In genomic region chr16:87699306-87699692, GRCm38 (mm10) we compare ENCODE assay signal across 8 mouse cellular contexts. TPM values are rescaled to one million over a fixed set of nuclear protein-coding genes. Genes with fewer than 3 reads are reported as not detected.
A peak's percentile ranks its signal among the peaks of the same experiment; 100 is the strongest.
DNase-seq lines count a peak whose midpoint lies in the region; ATAC-seq and TF ChIP-seq lines count a peak whose summit lies in the region.

No protein-coding gene starts in this region.

- no peak for DNase-seq in kidney, postnatal 10 days
- no peak for DNase-seq in G1E (ENCODE audit: low spot score)
- no peak for DNase-seq in cerebellum, adult 11 months

- H3K36me3 ChIP-seq in kidney, embryonic 15.5 days, result no peaks in the 10 kb centered on the region
- peaks cover 1% of the 10 kb centered on the region for H3K36me3 ChIP-seq in G1E (replicated peaks)
- no peaks in the 10 kb centered on the region for H3K36me3 ChIP-seq in embryonic facial prominence, embryonic 13.5 days
- no peaks in the 10 kb centered on the region for H3K36me3 ChIP-seq in hindbrain, embryonic 12.5 days
- H3K36me3 ChIP-seq in liver, embryonic 12.5 days, result no peaks in the 10 kb centered on the region

- under 1% methylated on average over 20 of the region's 20 CpGs for WGBS in kidney, embryonic 15.5 days
- WGBS in embryonic facial prominence, embryonic 13.5 days, result under 1% methylated on average over 20 of the region's 20 CpGs
- under 1% methylated on average over 20 of the region's 20 CpGs for WGBS in hindbrain, embryonic 12.5 days
- under 1% methylated on average over 20 of the region's 20 CpGs for WGBS in liver, embryonic 12.5 days (ENCODE audit: insufficient replicate concordance)
- under 1% methylated on average over 20 of the region's 20 CpGs for WGBS in olfactory bulb, adult 2 months

- no peak for TF ChIP-seq CTCF in G1E (IDR thresholded peaks at IDR 0.05; ENCODE audit: low read depth, low read length)
- no peak for TF ChIP-seq CTCF in olfactory bulb, adult 2 months (IDR thresholded peaks at IDR 0.05; ENCODE audit: insufficient read depth, low read depth, low read length)

- peak overlapping the region; percentile 96 for H3K9ac ChIP-seq in kidney, embryonic 15.5 days
- H3K9ac ChIP-seq in embryonic facial prominence, embryonic 13.5 days, result peak overlapping the region; percentile 97
- peak overlapping the region; percentile 96 for H3K9ac ChIP-seq in hindbrain, embryonic 12.5 days
- peak overlapping the region; percentile 97 for H3K9ac ChIP-seq in liver, embryonic 12.5 days

- ATAC-seq in kidney, embryonic 15.5 days (replicated peaks; ENCODE audit: low FRiP score), result no peak
- ATAC-seq in G1E (ENCODE audit: extremely low read depth, insufficient number of reproducible peaks, low FRiP score, poor library complexity, severe bottlenecking), result no peak
- no peak; the same call in 1 of the 2 replicates for ATAC-seq in embryonic facial prominence, embryonic 13.5 days (ENCODE audit: insufficient number of reproducible peaks, insufficient read depth, low FRiP score, low TSS enrichment, low read depth)
- peak; percentile 6; the same call in 1 of the 2 replicates for ATAC-seq in hindbrain, embryonic 12.5 days (ENCODE audit: low FRiP score)
- ATAC-seq in liver, embryonic 12.5 days, result no peak

- peak overlapping the region; percentile 76 for H3K4me2 ChIP-seq in kidney, embryonic 15.5 days
- peak overlapping the region; percentile 84 for H3K4me2 ChIP-seq in embryonic facial prominence, embryonic 13.5 days
- H3K4me2 ChIP-seq in hindbrain, embryonic 12.5 days (replicated peaks), result peak overlapping the region; percentile 80
- peak overlapping the region; percentile 93 for H3K4me2 ChIP-seq in liver, embryonic 12.5 days

- no peak for TF ChIP-seq POLR2A in olfactory bulb, adult 2 months (IDR thresholded peaks at IDR 0.05; ENCODE audit: insufficient read depth, low read depth, low read length)

- H3K9me3 ChIP-seq in kidney, embryonic 15.5 days (replicated peaks), result no peaks in the 10 kb centered on the region
- no peaks in the 10 kb centered on the region for H3K9me3 ChIP-seq in G1E (replicated peaks)
- no peaks in the 10 kb centered on the region for H3K9me3 ChIP-seq in embryonic facial prominence, embryonic 13.5 days
- H3K9me3 ChIP-seq in hindbrain, embryonic 12.5 days (replicated peaks), result no peaks in the 10 kb centered on the region
- no peaks in the 10 kb centered on the region for H3K9me3 ChIP-seq in liver, embryonic 12.5 days (replicated peaks)

- no peaks in the 10 kb centered on the region for H3K27me3 ChIP-seq in kidney, embryonic 15.5 days
- H3K27me3 ChIP-seq in G1E (ENCODE audit: insufficient read depth, low read length), result peaks cover 12% of the 10 kb centered on the region
- no peaks in the 10 kb centered on the region for H3K27me3 ChIP-seq in embryonic facial prominence, embryonic 13.5 days
- H3K27me3 ChIP-seq in hindbrain, embryonic 12.5 days, result peaks cover 4% of the 10 kb centered on the region; the same call in 1 of the 2 replicates
- no peaks in the 10 kb centered on the region for H3K27me3 ChIP-seq in liver, embryonic 12.5 days (replicated peaks)

- H3K4me3 ChIP-seq in kidney, embryonic 15.5 days (replicated peaks), result peak overlapping the region; percentile 88
- peak overlapping the region; percentile 87 for H3K4me3 ChIP-seq in G1E (ENCODE audit: low read depth, low read length)
- peak overlapping the region; percentile 81 for H3K4me3 ChIP-seq in embryonic facial prominence, embryonic 13.5 days
- peak overlapping the region; percentile 90 for H3K4me3 ChIP-seq in hindbrain, embryonic 12.5 days
- H3K4me3 ChIP-seq in liver, embryonic 12.5 days, result peak overlapping the region; percentile 96
- peak overlapping the region; percentile 93 for H3K4me3 ChIP-seq in olfactory bulb, adult 2 months (ENCODE audit: insufficient read depth, low read depth, low read length)

- peaks cover 40% of the 10 kb centered on the region for H3K4me1 ChIP-seq in kidney, embryonic 15.5 days
- H3K4me1 ChIP-seq in G1E (ENCODE audit: insufficient read depth, low read depth, low read length), result peaks cover 57% of the 10 kb centered on the region
- H3K4me1 ChIP-seq in embryonic facial prominence, embryonic 13.5 days, result peaks cover 28% of the 10 kb centered on the region
- peaks cover 34% of the 10 kb centered on the region for H3K4me1 ChIP-seq in hindbrain, embryonic 12.5 days
- H3K4me1 ChIP-seq in liver, embryonic 12.5 days, result peaks cover 60% of the 10 kb centered on the region
- H3K4me1 ChIP-seq in olfactory bulb, adult 2 months (ENCODE audit: control insufficient read depth, insufficient read depth, low read length), result peaks cover 10% of the 10 kb centered on the region

- H3K27ac ChIP-seq in kidney, embryonic 15.5 days, result peak overlapping the region; percentile 91
- peak overlapping the region; percentile 89 for H3K27ac ChIP-seq in embryonic facial prominence, embryonic 13.5 days
- H3K27ac ChIP-seq in hindbrain, embryonic 12.5 days, result peak overlapping the region; percentile 96
- H3K27ac ChIP-seq in liver, embryonic 12.5 days, result peak overlapping the region; percentile 99
- H3K27ac ChIP-seq in olfactory bulb, adult 2 months (ENCODE audit: insufficient read depth, low read depth, low read length), result peak overlapping the region; percentile 78

RNA-seq across cellular contexts. Expression of gene Bach1, which starts 0.6 kb away (rescaled TPM):
- 11.0 and 13.6 TPM in 2 replicates for polyA plus RNA-seq in kidney, embryonic 15.5 days (2015; fragmentation: Nextera tagmentation; extraction: Ambion mirVana)
- 15.7 and 16.2 TPM in 2 replicates for total RNA-seq in G1E (2014; fragmentation: Nextera tagmentation)
- total RNA-seq in G1E (2017), result 31.5 and 32.5 TPM in 2 replicates
- 3.8 and 4.9 TPM in 2 replicates for polyA plus RNA-seq in G1E (2012)
- 16.5 and 18.1 TPM in 2 replicates for polyA plus RNA-seq in embryonic facial prominence, embryonic 13.5 days (2015; fragmentation: Nextera tagmentation; extraction: Ambion mirVana)
- 26.2 and 26.3 TPM in 2 replicates for polyA plus RNA-seq in hindbrain, embryonic 12.5 days (2016; fragmentation: Nextera tagmentation; extraction: Ambion mirVana)
- 8.8 and 10.6 TPM in 2 replicates for polyA plus RNA-seq in liver, embryonic 12.5 days (2016; fragmentation: Nextera tagmentation; extraction: Ambion mirVana)
- not detected in 2 replicates for polyA plus RNA-seq in olfactory bulb, adult 2 months (2012; ENCODE audit: insufficient read depth, insufficient read length, low replicate concordance, missing spikeins)
